25 mouse cellular contexts compared by ENCODE assay signal in the genomic region with DNA sequence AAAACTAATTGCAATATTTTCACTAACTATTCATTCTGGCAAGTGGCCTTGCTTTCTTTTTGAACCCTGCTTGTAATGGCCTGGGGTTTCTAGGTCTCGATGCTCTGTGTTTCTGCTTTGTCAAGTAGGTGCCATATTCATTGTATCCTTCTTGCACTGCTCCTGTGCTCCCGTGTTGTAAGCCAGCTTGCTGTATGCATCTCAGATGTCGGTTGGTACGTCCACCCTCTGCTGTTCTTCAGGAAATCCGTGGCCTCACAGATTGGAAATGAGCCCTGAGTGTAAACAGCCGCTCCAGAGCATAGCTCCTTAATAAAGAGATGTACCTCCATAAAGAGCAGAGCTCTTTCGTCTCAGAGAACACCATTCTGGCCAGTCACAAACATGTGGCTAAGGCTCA. TPM values are rescaled to one million over a fixed set of nuclear protein-coding genes. Genes with fewer than 3 reads are reported as not detected.
DNase-seq lines count a peak whose midpoint lies in the region; ATAC-seq and TF ChIP-seq lines count a peak whose summit lies in the region.
"Had no signal": no experiment of that assay in that cellular context is flagged by ENCODE, and none has a peak within 500 bp of the region (broad histone marks: within the 10 kb centered on the region; RNA-seq: fewer than 3 reads in every experiment).

No protein-coding gene starts in this region.

- peak overlapping the region; percentile 73 for H3K27ac ChIP-seq in kidney, embryonic 14.5 days (ENCODE audit: low read depth, low read length)
- no peak overlapping the region for H3K27ac ChIP-seq in intestine, postnatal 0 days (ENCODE audit: low read depth, low read length)
- H3K27ac ChIP-seq in limb, embryonic 12.5 days: no peak overlapping the region
- H3K27ac ChIP-seq in neural tube, embryonic 14.5 days (ENCODE audit: low read depth, low read length): peak overlapping the region; percentile 73
- H3K27ac ChIP-seq: embryonic facial prominence, embryonic 15.5 days; forebrain, embryonic 10.5 days; hindbrain, postnatal 0 days; left cerebral cortex, adult 2 months; midbrain, embryonic 10.5 days had no signal

- H3K4me3 ChIP-seq in kidney, embryonic 14.5 days (ENCODE audit: low read length): peak overlapping the region; percentile 79
- no peak overlapping the region for H3K4me3 ChIP-seq in intestine, postnatal 0 days (ENCODE audit: low read depth, low read length)
- H3K4me3 ChIP-seq in limb, embryonic 12.5 days (replicated peaks): peak overlapping the region; percentile 17
- peak overlapping the region; percentile 77 for H3K4me3 ChIP-seq in neural tube, embryonic 14.5 days (ENCODE audit: low read depth, low read length)
- H3K4me3 ChIP-seq: embryonic facial prominence, embryonic 15.5 days; forebrain, embryonic 10.5 days; heart, embryonic 12.5 days; left cerebral cortex, adult 2 months; midbrain, embryonic 10.5 days had no signal

- intact Hi-C loops in left cerebral cortex, postnatal 36 days (cut with DNase I): no loop called here

- peak overlapping the region; percentile 56 for H3K4me2 ChIP-seq in kidney, embryonic 14.5 days (replicated peaks; ENCODE audit: low read depth, low read length)
- H3K4me2 ChIP-seq in intestine, postnatal 0 days (replicated peaks; ENCODE audit: low read depth): 0 out of 2 replicates have a peak overlapping the region, but pooled peaks have one; percentile 6
- peak overlapping the region; percentile 78 for H3K4me2 ChIP-seq in limb, embryonic 12.5 days
- H3K4me2 ChIP-seq in neural tube, embryonic 14.5 days (ENCODE audit: low read depth, low read length): peak overlapping the region; percentile 75
- H3K4me2 ChIP-seq: embryonic facial prominence, embryonic 15.5 days; heart, embryonic 12.5 days had no signal

- H3K36me3 ChIP-seq in kidney, embryonic 14.5 days (ENCODE audit: control insufficient read depth, insufficient read depth, low read length): no peaks in the 10 kb centered on the region
- H3K36me3 ChIP-seq in intestine, postnatal 0 days (ENCODE audit: control insufficient read depth, insufficient read depth): no peaks in the 10 kb centered on the region
- H3K36me3 ChIP-seq in limb, embryonic 12.5 days: no peaks in the 10 kb centered on the region
- no peaks in the 10 kb centered on the region for H3K36me3 ChIP-seq in neural tube, embryonic 14.5 days (ENCODE audit: control insufficient read depth, insufficient read depth, low read length)
- H3K36me3 ChIP-seq: embryonic facial prominence, embryonic 15.5 days; forebrain, embryonic 10.5 days; G1E; heart, embryonic 12.5 days; midbrain, embryonic 10.5 days had no signal

- peak overlapping the region; percentile 68 for H3K9ac ChIP-seq in kidney, embryonic 14.5 days (ENCODE audit: low read depth, low read length)
- no peak overlapping the region for H3K9ac ChIP-seq in intestine, postnatal 0 days (ENCODE audit: low read depth, low read length)
- H3K9ac ChIP-seq in limb, embryonic 12.5 days (replicated peaks): no peak overlapping the region
- H3K9ac ChIP-seq in neural tube, embryonic 14.5 days (replicated peaks; ENCODE audit: low read depth, low read length): peak overlapping the region; percentile 56
- H3K9ac ChIP-seq: embryonic facial prominence, embryonic 15.5 days; heart, embryonic 12.5 days had no signal

- H3K27me3 ChIP-seq in kidney, embryonic 14.5 days (ENCODE audit: control insufficient read depth, insufficient read depth, low read length): no peaks in the 10 kb centered on the region
- H3K27me3 ChIP-seq in intestine, postnatal 0 days (replicated peaks; ENCODE audit: control insufficient read depth, insufficient read depth, low read length): peaks cover 94% of the 10 kb centered on the region
- H3K27me3 ChIP-seq in limb, embryonic 12.5 days: peaks cover 88% of the 10 kb centered on the region
- H3K27me3 ChIP-seq in neural tube, embryonic 14.5 days (ENCODE audit: control insufficient read depth, insufficient read depth, low read length): no peaks in the 10 kb centered on the region

- no peak for DNase-seq in kidney, postnatal 36 days
- no peak for DNase-seq in left cerebral cortex, postnatal 36 days (ENCODE audit: low spot score in 2 of 2)
- no peak for DNase-seq in layer of hippocampus, postnatal 10 days (ENCODE audit: low spot score in 2 of 2)
- DNase-seq: cerebellum, adult 9-11 months; lung, adult 2 months; lung, postnatal 36 days; right cerebral cortex, adult 18-20 months; thymus, postnatal 14 days had no signal

- no peak for TF ChIP-seq CTCF in intestine, postnatal 0 days (IDR thresholded peaks at IDR 0.05; ENCODE audit: low read depth)

- H3K4me1 ChIP-seq in kidney, embryonic 14.5 days (ENCODE audit: control insufficient read depth, insufficient read depth, low read length): peaks cover 38% of the 10 kb centered on the region
- H3K4me1 ChIP-seq in intestine, postnatal 0 days (replicated peaks; ENCODE audit: control insufficient read depth, insufficient read depth, low read length): no peaks in the 10 kb centered on the region
- peaks cover 33% of the 10 kb centered on the region for H3K4me1 ChIP-seq in limb, embryonic 12.5 days (replicated peaks)
- peaks cover 39% of the 10 kb centered on the region for H3K4me1 ChIP-seq in neural tube, embryonic 14.5 days (ENCODE audit: control insufficient read depth, insufficient read depth, low read length)

- ATAC-seq in kidney, embryonic 14.5 days (ENCODE audit: low FRiP score, low TSS enrichment): no peak
- ATAC-seq in intestine, postnatal 0 days: no peak
- ATAC-seq in limb, embryonic 12.5 days (ENCODE audit: insufficient number of reproducible peaks, insufficient read depth, low FRiP score, low TSS enrichment, low read depth): no peak
- no peak for ATAC-seq in neural tube, embryonic 14.5 days (ENCODE audit: low read depth)
- ATAC-seq: CD4-positive, CD25-positive, alpha-beta regulatory T cell, adult 4 months; hindbrain, postnatal 0 days had no signal

- no peaks in the 10 kb centered on the region for H3K9me3 ChIP-seq in kidney, embryonic 14.5 days (ENCODE audit: control insufficient read depth, low read length)
- H3K9me3 ChIP-seq in intestine, postnatal 0 days (ENCODE audit: control insufficient read depth): no peaks in the 10 kb centered on the region
- no peaks in the 10 kb centered on the region for H3K9me3 ChIP-seq in limb, embryonic 12.5 days
- H3K9me3 ChIP-seq in neural tube, embryonic 14.5 days (ENCODE audit: control insufficient read depth, low read length): no peaks in the 10 kb centered on the region
- H3K9me3 ChIP-seq: embryonic facial prominence, embryonic 15.5 days; forebrain, embryonic 10.5 days; heart, embryonic 12.5 days; midbrain, embryonic 10.5 days had no signal

- WGBS in kidney, embryonic 14.5 days: 12% methylated on average over 7 of the region's 7 CpGs
- 37% methylated on average over 7 of the region's 7 CpGs for WGBS in intestine, postnatal 0 days
- WGBS in limb, embryonic 12.5 days: 13% methylated on average over 7 of the region's 7 CpGs
- 11% methylated on average over 7 of the region's 7 CpGs for WGBS in neural tube, embryonic 14.5 days

RNA-seq across cellular contexts. Expression of a gene that starts 3.2 kb away (rescaled TPM):
- 45.0 and 45.2 TPM in 2 replicates for polyA plus RNA-seq in kidney, embryonic 14.5 days (2014; fragmentation: Nextera tagmentation; extraction: Ambion mirVana)
- polyA plus RNA-seq in intestine, postnatal 0 days (2015; fragmentation: Nextera tagmentation; extraction: Ambion mirVana): 2.2 and 2.7 TPM in 2 replicates
- 7.5 and 7.8 TPM in 2 replicates for polyA plus RNA-seq in limb, embryonic 12.5 days (2016; fragmentation: Nextera tagmentation; extraction: Ambion mirVana)
- 19.9 and 23.6 TPM in 2 replicates for polyA plus RNA-seq in neural tube, embryonic 14.5 days (2014; fragmentation: Nextera tagmentation; extraction: Ambion mirVana)
- total RNA-seq in left cerebral cortex, postnatal 36 days (2021): not detected
- total RNA-seq in layer of hippocampus, postnatal 10 days (2021): under 1 TPM in 1 of 2 experiments, not detected in 1; 0.23 TPM
- total RNA-seq: G1E; layer of hippocampus, adult 8-10 months; left cerebral cortex, adult 2 months; liver, adult 2 months had no signal
- polyA plus RNA-seq: CD4-positive, CD25-positive, alpha-beta regulatory T cell, adult 4 months; forebrain, embryonic 10.5 days; G1E; hindbrain, postnatal 0 days; midbrain, embryonic 10.5 days had no signal

RNA-seq across cellular contexts. Expression of a gene that starts 4.1 kb away (rescaled TPM):
- polyA plus RNA-seq in kidney, embryonic 14.5 days (2014; fragmentation: Nextera tagmentation; extraction: Ambion mirVana): 12.3 and 12.6 TPM in 2 replicates
- polyA plus RNA-seq in intestine, postnatal 0 days (2015; fragmentation: Nextera tagmentation; extraction: Ambion mirVana): 3.2 and 3.3 TPM in 2 replicates
- 1.4 and 1.5 TPM in 2 replicates for polyA plus RNA-seq in limb, embryonic 12.5 days (2016; fragmentation: Nextera tagmentation; extraction: Ambion mirVana)
- 13.5 and 13.9 TPM in 2 replicates for polyA plus RNA-seq in neural tube, embryonic 14.5 days (2014; fragmentation: Nextera tagmentation; extraction: Ambion mirVana)
- total RNA-seq in left cerebral cortex, postnatal 36 days (2021): not detected
- total RNA-seq in layer of hippocampus, postnatal 10 days (2021): not detected
- total RNA-seq: heart, postnatal 25 days; layer of hippocampus, adult 8-10 months; left cerebral cortex, adult 2 months; liver, adult 2 months had no signal
- polyA plus RNA-seq: CD4-positive, CD25-positive, alpha-beta regulatory T cell, adult 4 months; frontal cortex, adult 2 months; liver, adult 2 months had no signal

RNA-seq across cellular contexts. Expression of a gene that starts 4.1 kb away (rescaled TPM):
- 6.3 and 18.7 TPM in 2 replicates for polyA plus RNA-seq in kidney, embryonic 14.5 days (2014; fragmentation: Nextera tagmentation; extraction: Ambion mirVana)
- polyA plus RNA-seq in intestine, postnatal 0 days (2015; fragmentation: Nextera tagmentation; extraction: Ambion mirVana): 0.20 and 0.51 TPM in 2 replicates
- polyA plus RNA-seq in limb, embryonic 12.5 days (2016; fragmentation: Nextera tagmentation; extraction: Ambion mirVana): 0.55 and 0.78 TPM in 2 replicates
- 4.7 and 5.5 TPM in 2 replicates for polyA plus RNA-seq in neural tube, embryonic 14.5 days (2014; fragmentation: Nextera tagmentation; extraction: Ambion mirVana)
- total RNA-seq in left cerebral cortex, postnatal 36 days (2021): not detected
- total RNA-seq in layer of hippocampus, postnatal 10 days (2021): not detected
- total RNA-seq: layer of hippocampus, adult 8-10 months; left cerebral cortex, adult 2 months had no signal
- polyA plus RNA-seq: CD4-positive, CD25-positive, alpha-beta regulatory T cell, adult 4 months; forebrain, embryonic 10.5 days; frontal cortex, adult 2 months; midbrain, embryonic 10.5 days had no signal

RNA-seq across cellular contexts. Expression of a gene that starts 10.1 kb away (rescaled TPM):
- 36.2 and 47.9 TPM in 2 replicates for polyA plus RNA-seq in kidney, embryonic 14.5 days (2014; fragmentation: Nextera tagmentation; extraction: Ambion mirVana)
- polyA plus RNA-seq in intestine, postnatal 0 days (2015; fragmentation: Nextera tagmentation; extraction: Ambion mirVana): 0.64 and 1.6 TPM in 2 replicates
- 17.8 and 19.2 TPM in 2 replicates for polyA plus RNA-seq in limb, embryonic 12.5 days (2016; fragmentation: Nextera tagmentation; extraction: Ambion mirVana)
- 20.9 and 37.4 TPM in 2 replicates for polyA plus RNA-seq in neural tube, embryonic 14.5 days (2014; fragmentation: Nextera tagmentation; extraction: Ambion mirVana)
- not detected for total RNA-seq in left cerebral cortex, postnatal 36 days (2021)
- total RNA-seq in layer of hippocampus, postnatal 10 days (2021): not detected
- total RNA-seq: G1E; hindbrain, postnatal 0 days; layer of hippocampus, adult 8-10 months; left cerebral cortex, adult 2 months; liver, adult 2 months had no signal
- polyA plus RNA-seq: CD4-positive, CD25-positive, alpha-beta regulatory T cell, adult 4 months; forebrain, embryonic 10.5 days; G1E; hindbrain, postnatal 0 days; liver, adult 2 months; midbrain, embryonic 10.5 days had no signal

RNA-seq across cellular contexts. Expression of a gene that starts 15.9 kb away (rescaled TPM):
- 45.1 and 45.9 TPM in 2 replicates for polyA plus RNA-seq in kidney, embryonic 14.5 days (2014; fragmentation: Nextera tagmentation; extraction: Ambion mirVana)
- polyA plus RNA-seq in intestine, postnatal 0 days (2015; fragmentation: Nextera tagmentation; extraction: Ambion mirVana): 0.10 and 1.6 TPM in 2 replicates
- 39.5 and 42.0 TPM in 2 replicates for polyA plus RNA-seq in limb, embryonic 12.5 days (2016; fragmentation: Nextera tagmentation; extraction: Ambion mirVana)
- 55.4 and 90.2 TPM in 2 replicates for polyA plus RNA-seq in neural tube, embryonic 14.5 days (2014; fragmentation: Nextera tagmentation; extraction: Ambion mirVana)
- not detected for total RNA-seq in left cerebral cortex, postnatal 36 days (2021)
- not detected for total RNA-seq in layer of hippocampus, postnatal 10 days (2021)
- total RNA-seq: heart, postnatal 25 days; hindbrain, postnatal 0 days; layer of hippocampus, adult 8-10 months; left cerebral cortex, adult 2 months; liver, adult 2 months had no signal
- polyA plus RNA-seq: CD4-positive, CD25-positive, alpha-beta regulatory T cell, adult 4 months; forebrain, embryonic 10.5 days; frontal cortex, adult 2 months; G1E; heart, embryonic 12.5 days; hindbrain, postnatal 0 days; liver, adult 2 months; lung, adult 2 months; midbrain, embryonic 10.5 days; stomach, embryonic 14.5 days had no signal

Comparison
In these comparisons a context has a peak if more than half of its experiments do, and no peak if none do; other contexts are left out.
1. H3K27ac ChIP-seq: peak in kidney, embryonic 14.5 days (single experiment) and neural tube, embryonic 14.5 days (single experiment); none in intestine, postnatal 0 days (single experiment) and limb, embryonic 12.5 days (single experiment).
2. H3K4me2 ChIP-seq: peak in every context shown above with its lines; median percentile 78 in limb, embryonic 12.5 days; 75 in neural tube, embryonic 14.5 days; 56 in kidney, embryonic 14.5 days; 6 in intestine, postnatal 0 days.
3. H3K9ac ChIP-seq: peak in kidney, embryonic 14.5 days (single experiment) and neural tube, embryonic 14.5 days (single experiment); none in intestine, postnatal 0 days (single experiment) and limb, embryonic 12.5 days (single experiment).